Mouse (Mus musculus) megakaryocyte, embryonic 14.5 days (primary cell): ENCODE data around the gene Gnaz.

ENCODE experiments used
- FLI1 ChIP-seq: IDR thresholded peaks from 2 replicates; pipeline ENCODE4 v1.6.1; 2012; ENCODE audit warnings: low read length, inconsistent platforms, mixed read lengths
- GATA1 ChIP-seq: IDR thresholded peaks from 3 replicates; pipeline ENCODE4 v1.6.1; 2012; ENCODE audit warnings: mixed read lengths, low read length, inconsistent platforms, borderline replicate concordance

DNA sequence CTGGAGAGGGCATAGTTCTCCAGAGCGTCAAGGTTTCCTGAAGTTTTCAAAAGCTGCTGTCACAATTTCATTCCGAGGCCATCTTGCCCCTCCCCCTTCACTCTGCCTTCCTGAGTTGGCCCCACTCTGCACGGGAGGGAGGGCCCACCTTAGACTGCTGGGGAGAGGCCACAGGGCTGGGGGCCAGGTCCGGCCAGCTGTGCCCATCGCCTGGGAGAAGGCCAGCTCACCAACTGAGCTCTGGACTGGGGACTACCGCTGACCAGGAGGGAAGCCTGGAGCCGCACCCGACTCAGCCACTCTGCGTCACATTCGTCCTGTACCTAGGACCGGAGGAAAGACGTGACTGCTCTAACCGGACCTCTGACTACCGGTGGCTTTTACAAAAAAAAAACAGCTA lies 48.5 kb downstream of the Gnaz start:
- TF ChIP-seq GATA1 (no peak), FLI1 (no peak)
